Mouse (Mus musculus): ENCODE data around the gene Sardh. TPM values are rescaled to one million over a fixed set of nuclear protein-coding genes. Genes with fewer than 3 reads are reported as not detected.

Gene Sardh
- polyA plus RNA-seq, 1 experiment from 2014 or later: 4.8 TPM

DNA sequence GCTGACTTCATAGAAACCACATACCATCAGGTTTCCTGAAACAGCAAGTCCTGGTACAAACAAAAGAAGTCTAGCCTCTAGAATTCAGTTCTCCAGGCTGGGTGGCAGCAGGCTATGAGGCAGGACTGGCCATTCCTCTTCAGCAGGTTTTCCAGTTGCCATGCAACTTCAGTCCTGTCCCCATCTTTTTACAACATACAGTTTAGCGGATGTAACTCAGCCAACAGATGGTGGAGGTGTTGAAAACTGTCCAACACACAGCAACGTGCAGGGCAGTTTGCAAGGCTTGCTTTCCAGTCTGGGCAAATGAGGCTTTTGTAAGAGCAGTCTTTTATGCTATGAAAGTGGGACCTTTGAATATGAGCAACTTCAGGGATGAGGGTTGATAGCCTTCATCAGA is 103.2 kb downstream of the Sardh start:
- H3K4me3 ChIP-seq (ENCODE audit: low read depth, low read length): no peak overlapping the region
- peaks cover 10% of the 10 kb centered on the region for H3K4me1 ChIP-seq (ENCODE audit: control insufficient read depth, insufficient read depth, low read length)
- H3K9ac ChIP-seq (ENCODE audit: low read depth, low read length): no peak overlapping the region
- peaks cover 12% of the 10 kb centered on the region for H3K27me3 ChIP-seq (ENCODE audit: control insufficient read depth, insufficient read depth, low read depth, low read length)
- H3K9me3 ChIP-seq (replicated peaks; ENCODE audit: control insufficient read depth, low read length, poor library complexity, severe bottlenecking): no peaks in the 10 kb centered on the region
- no peak overlapping the region for H3K4me2 ChIP-seq (ENCODE audit: low read length)
- ATAC-seq: no peak
- no peak overlapping the region for H3K27ac ChIP-seq (ENCODE audit: low read length)
- WGBS: 73% methylated on average over 2 of the region's 2 CpGs
- H3K36me3 ChIP-seq (ENCODE audit: control insufficient read depth, insufficient read depth, low read length): no peaks in the 10 kb centered on the region

DNA sequence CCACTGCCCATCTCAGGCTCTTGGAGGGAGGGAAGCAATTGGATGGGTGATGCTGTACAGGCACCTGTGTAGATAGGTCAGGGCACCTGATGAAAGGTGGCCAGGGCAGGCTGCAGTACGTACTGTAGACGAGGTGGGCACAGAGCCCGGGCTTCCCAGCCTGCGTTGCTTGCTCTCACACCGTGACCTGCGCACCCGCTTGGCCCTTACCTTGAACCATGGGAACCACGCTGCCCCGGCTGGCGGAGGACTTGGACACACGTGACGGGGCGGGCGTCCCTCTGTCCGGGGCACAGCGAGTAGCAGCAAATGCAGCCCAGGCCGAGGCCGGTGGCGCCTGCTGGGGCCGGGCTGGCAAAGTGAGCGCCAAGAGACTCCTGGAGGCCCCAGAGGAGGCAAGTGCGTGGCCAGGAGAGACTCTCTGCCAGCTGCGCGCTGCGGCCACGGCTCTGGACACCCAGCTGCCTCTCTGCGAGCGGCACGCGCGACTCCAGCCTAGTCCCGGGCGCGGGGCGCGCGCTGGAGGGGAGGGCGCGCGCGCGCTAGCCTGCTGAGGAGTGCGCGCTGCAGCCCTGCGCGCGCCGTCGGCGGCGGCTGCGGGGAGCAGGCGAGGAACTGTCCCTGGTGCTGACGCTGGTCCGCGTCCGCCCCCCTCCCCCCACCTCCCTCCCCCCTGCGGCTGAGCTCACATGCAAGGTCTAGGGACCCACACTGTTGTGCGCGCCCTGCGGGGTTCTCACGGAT is 106.0 kb downstream of the Sardh start, which contains the start of gene Fam163b:
TSS of gene Fam163b (minus strand) at position 542 of the 744 bp plus-strand sequence.
- Histone ChIP-seq H3K9ac (ENCODE audit: low read depth, low read length) (peak within 1 kb of the TSS; percentile 66), H3K4me2 (ENCODE audit: low read length) (peak within 1 kb of the TSS; percentile 89), H3K27me3 (ENCODE audit: control insufficient read depth, insufficient read depth, low read depth, low read length) (peaks cover 12% of the 10 kb centered on the region), H3K4me3 (ENCODE audit: low read depth, low read length) (peak within 1 kb of the TSS; percentile 52), H3K4me1 (ENCODE audit: control insufficient read depth, insufficient read depth, low read length) (peaks cover 5% of the 10 kb centered on the region; the same call in 1 of the 2 replicates), H3K9me3 (replicated peaks; ENCODE audit: control insufficient read depth, low read length, poor library complexity, severe bottlenecking) (no peaks in the 10 kb centered on the region), H3K36me3 (ENCODE audit: control insufficient read depth, insufficient read depth, low read length) (no peaks in the 10 kb centered on the region), H3K27ac (ENCODE audit: low read length) (no peak within 1 kb of the TSS)
- 1% methylated on average over 54 of the region's 62 CpGs for WGBS
- peak; percentile 88 for ATAC-seq

Other genes starting within 250 kb of the Sardh start
- 103 and 116 TPM in 2 replicates for gene Cacfd1, start 238.4 kb downstream of the Sardh start, polyA plus RNA-seq (2015; fragmentation: Nextera tagmentation; extraction: Ambion mirVana)
- gene Slc2a6, start 220.3 kb downstream of the Sardh start, polyA plus RNA-seq (2015; fragmentation: Nextera tagmentation; extraction: Ambion mirVana): 9.8 and 12.8 TPM in 2 replicates
- 0.24 TPM in 1 of 2 replicates, not detected in the other for gene Mymk, start 176.2 kb downstream of the Sardh start, polyA plus RNA-seq (2015; fragmentation: Nextera tagmentation; extraction: Ambion mirVana)
- 10.6 and 10.8 TPM in 2 replicates for gene Adamtsl2, start 169.0 kb downstream of the Sardh start, polyA plus RNA-seq (2015; fragmentation: Nextera tagmentation; extraction: Ambion mirVana)
- gene Fam163b, start 105.8 kb downstream of the Sardh start, polyA plus RNA-seq (2015; fragmentation: Nextera tagmentation; extraction: Ambion mirVana): 5.0 and 8.1 TPM in 2 replicates
- gene Dbh, start 83.1 kb downstream of the Sardh start, polyA plus RNA-seq (2015; fragmentation: Nextera tagmentation; extraction: Ambion mirVana): 0.36 and 0.88 TPM in 2 replicates
- 9.2 and 12.6 TPM in 2 replicates for gene Vav2, start 178.7 kb upstream of the Sardh start, polyA plus RNA-seq (2015; fragmentation: Nextera tagmentation; extraction: Ambion mirVana)
- 42.0 and 43.0 TPM in 2 replicates for gene Brd3os, start 194.0 kb upstream of the Sardh start, polyA plus RNA-seq (2015; fragmentation: Nextera tagmentation; extraction: Ambion mirVana)